Mouse (Mus musculus): ENCODE results near the gene Clpsl2. TPM values are rescaled to one million over a fixed set of nuclear protein-coding genes. Genes with fewer than 3 reads are reported as not detected.
A peak's percentile ranks its signal among the peaks of the same experiment; 100 is the strongest.

Clpsl2 gene
- polyA plus RNA-seq, 1 experiment: not detected

DNA sequence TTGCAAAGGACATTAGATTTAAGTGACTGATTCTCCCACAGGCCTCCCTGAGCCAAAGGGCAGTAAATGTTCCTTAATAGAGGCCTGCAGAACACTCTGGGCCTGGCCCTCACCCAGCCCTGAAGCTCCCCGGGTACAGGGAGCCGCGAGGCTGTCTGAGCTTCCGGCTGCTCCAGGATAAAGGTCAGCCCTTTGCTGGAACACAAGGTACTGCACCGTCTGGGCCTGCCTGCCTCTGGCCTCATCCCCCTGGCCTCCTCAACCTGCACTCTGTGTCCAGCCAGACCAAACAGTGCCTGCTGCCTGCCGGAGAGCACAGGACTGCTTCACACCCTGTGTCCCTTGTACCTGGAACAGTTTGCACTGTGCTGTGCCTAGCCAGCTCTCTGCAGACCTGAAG is 36.5 kb upstream of the Clpsl2 start:
- H3K4me1 ChIP-seq (ENCODE audit: control insufficient read depth, insufficient read depth, low read length): peaks cover 13% of the 10 kb centered on the region
- no peak for TF ChIP-seq POLR2A (IDR thresholded peaks at IDR 0.05; ENCODE audit: low read depth, low read length)
- TF ChIP-seq CTCF (IDR thresholded peaks at IDR 0.05; ENCODE audit: borderline replicate concordance, insufficient read depth, low read length): no peak
- H3K4me3 ChIP-seq (ENCODE audit: insufficient read depth, low read length): no peak overlapping the region
- no peak overlapping the region for H3K27ac ChIP-seq (ENCODE audit: insufficient read depth, low read length)

DNA sequence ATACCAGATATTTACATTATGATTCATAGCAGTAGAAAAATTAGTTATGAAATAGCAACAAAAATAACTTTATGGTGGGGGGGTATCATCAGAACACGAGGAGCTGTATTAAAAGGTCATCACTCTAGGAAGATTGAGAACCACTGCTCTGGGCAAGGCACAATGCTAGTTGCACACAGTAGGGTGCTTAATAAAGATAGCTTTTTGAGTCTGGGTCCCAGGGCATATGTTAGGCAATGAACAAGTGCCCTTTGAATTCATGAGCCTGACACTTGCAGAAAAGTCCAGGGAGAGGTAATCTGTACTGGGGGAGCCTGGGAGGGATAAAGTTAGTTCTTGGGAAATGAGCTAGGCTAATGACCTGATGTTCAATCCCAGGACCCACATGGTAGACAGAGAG is 35.9 kb upstream of the Clpsl2 start:
- no peak overlapping the region for H3K27ac ChIP-seq (ENCODE audit: insufficient read depth, low read length)
- TF ChIP-seq POLR2A (IDR thresholded peaks at IDR 0.05; ENCODE audit: low read depth, low read length): no peak
- no peak for TF ChIP-seq CTCF (IDR thresholded peaks at IDR 0.05; ENCODE audit: borderline replicate concordance, insufficient read depth, low read length)

DNA sequence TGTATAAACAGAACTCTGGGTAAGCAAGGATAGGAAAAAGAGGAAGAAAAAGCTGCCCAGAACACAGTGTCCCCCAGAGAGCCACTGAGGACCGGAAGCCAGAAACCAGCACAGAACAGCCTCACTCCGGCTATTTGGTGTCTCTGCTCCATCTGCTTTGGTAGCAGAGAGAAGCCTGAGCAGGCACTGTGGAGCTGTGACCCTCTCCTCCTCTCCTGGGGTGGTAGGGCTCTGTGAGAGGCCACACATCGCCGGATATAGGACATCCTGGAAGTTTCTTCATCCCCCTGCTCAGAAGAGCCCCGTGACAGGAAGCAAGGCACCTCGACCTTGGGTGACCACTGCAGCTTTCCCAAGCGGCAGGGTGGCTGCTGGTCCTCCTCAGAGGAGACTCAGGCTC is 35.4 kb upstream of the Clpsl2 start:
- no peak overlapping the region for H3K4me3 ChIP-seq (ENCODE audit: insufficient read depth, low read length)
- peaks cover 13% of the 10 kb centered on the region for H3K4me1 ChIP-seq (ENCODE audit: control insufficient read depth, insufficient read depth, low read length)
- no peak overlapping the region for H3K27ac ChIP-seq (ENCODE audit: insufficient read depth, low read length)
- TF ChIP-seq CTCF (IDR thresholded peaks at IDR 0.05; ENCODE audit: borderline replicate concordance, insufficient read depth, low read length) (no peak), POLR2A (IDR thresholded peaks at IDR 0.05; ENCODE audit: low read depth, low read length) (no peak)

More for the DNA sequence above, 35.9 kb upstream of the Clpsl2 start:
- Histone ChIP-seq H3K4me1 (ENCODE audit: control insufficient read depth, insufficient read depth, low read length) (peaks cover 13% of the 10 kb centered on the region), H3K4me3 (ENCODE audit: insufficient read depth, low read length) (no peak overlapping the region)

DNA sequence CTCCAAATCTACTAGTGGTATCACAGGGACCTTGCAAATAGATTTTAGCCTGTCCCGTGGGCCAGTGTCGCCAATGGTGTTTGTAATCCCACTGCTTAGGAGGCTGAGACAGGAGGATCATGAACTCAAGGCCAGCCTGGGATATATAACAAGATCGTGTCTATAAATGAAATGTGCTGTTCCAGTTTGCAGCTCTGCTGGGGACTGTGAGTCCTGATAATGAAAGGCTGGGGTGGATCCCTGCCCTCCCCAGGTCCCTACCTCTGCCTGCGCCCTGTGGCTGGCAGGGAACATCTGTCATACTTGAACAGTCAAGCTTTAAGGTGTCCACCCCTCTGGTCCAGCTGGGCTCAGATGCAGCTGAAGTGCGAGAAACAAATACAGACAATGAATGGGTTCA is 34.7 kb upstream of the Clpsl2 start:
- Histone ChIP-seq H3K4me3 (ENCODE audit: insufficient read depth, low read length) (no peak overlapping the region), H3K4me1 (ENCODE audit: control insufficient read depth, insufficient read depth, low read length) (peaks cover 13% of the 10 kb centered on the region), H3K27ac (ENCODE audit: insufficient read depth, low read length) (no peak overlapping the region)
- TF ChIP-seq CTCF (IDR thresholded peaks at IDR 0.05; ENCODE audit: borderline replicate concordance, insufficient read depth, low read length) (no peak), POLR2A (IDR thresholded peaks at IDR 0.05; ENCODE audit: low read depth, low read length) (no peak)

DNA sequence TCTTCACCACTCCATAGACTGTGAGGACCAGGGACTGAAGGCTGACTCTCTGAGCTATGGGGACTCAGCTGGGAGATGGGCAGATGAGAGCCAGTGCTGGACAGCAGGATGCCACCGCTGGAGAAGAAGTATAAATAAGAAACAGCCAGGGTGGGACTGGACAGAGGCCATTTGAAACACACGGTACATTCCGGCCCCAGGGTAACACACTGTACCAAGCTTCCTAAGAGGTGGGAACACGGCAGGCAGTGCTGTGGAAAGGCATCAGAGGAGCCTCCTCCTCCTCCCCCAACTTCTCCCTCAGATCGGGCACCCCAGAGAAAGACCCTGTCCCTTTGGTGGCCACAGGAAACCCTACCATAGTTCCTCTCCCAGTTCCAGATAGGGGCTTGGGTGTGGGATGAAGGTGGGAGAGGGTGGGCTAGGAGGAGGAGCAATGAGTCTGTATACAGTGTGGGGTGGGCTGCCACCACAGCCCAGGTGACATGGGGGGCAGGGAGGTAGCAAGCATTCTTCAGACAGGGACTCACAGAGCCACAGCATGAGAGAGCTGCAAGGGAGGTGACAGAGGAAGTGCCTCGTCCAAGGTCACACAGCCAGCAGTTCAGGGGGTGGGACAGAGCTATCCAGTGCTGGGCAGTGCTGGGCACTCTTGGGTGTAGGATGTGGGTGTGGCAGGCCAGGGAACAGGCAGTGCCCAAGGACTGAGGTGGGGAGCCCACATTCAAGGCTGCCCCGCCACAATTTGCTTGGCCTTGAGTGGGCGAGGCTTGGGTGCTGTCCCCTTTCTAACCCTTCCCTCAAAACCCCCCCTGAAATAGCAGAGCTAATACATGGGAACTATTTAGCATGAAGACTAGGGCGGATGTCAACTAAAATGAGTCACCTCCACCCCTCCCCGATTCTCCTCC is 33.5 kb upstream of the Clpsl2 start:
- TF ChIP-seq POLR2A (IDR thresholded peaks at IDR 0.05; ENCODE audit: low read depth, low read length): no peak
- no peak for TF ChIP-seq CTCF (IDR thresholded peaks at IDR 0.05; ENCODE audit: borderline replicate concordance, insufficient read depth, low read length)
- H3K4me3 ChIP-seq (ENCODE audit: insufficient read depth, low read length): no peak overlapping the region
- no peak overlapping the region for H3K27ac ChIP-seq (ENCODE audit: insufficient read depth, low read length)
- peaks cover 13% of the 10 kb centered on the region for H3K4me1 ChIP-seq (ENCODE audit: control insufficient read depth, insufficient read depth, low read length)

DNA sequence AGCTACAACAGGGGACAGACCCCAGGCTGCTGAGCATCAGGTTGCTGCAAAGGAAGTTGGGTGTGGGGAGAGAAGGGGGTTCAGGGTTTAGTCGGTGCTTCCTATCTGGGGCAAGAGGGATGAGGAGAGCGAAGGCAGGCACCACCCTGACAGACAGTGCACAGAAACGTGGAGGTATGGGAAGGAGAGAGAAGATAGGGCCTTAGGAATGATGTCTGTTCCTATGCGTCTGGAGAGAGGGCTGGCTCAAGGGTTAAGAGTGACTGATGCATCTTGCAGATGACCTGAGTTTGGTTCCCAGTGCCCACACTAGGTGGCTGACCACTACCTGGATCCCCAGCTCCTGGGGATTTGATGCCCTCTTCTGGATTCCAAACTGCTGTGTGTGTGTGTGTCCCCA is 32.3 kb upstream of the Clpsl2 start:
- TF ChIP-seq POLR2A (IDR thresholded peaks at IDR 0.05; ENCODE audit: low read depth, low read length): no peak
- no peak for TF ChIP-seq CTCF (IDR thresholded peaks at IDR 0.05; ENCODE audit: borderline replicate concordance, insufficient read depth, low read length)
- Histone ChIP-seq H3K4me1 (ENCODE audit: control insufficient read depth, insufficient read depth, low read length) (peaks cover 11% of the 10 kb centered on the region), H3K27ac (ENCODE audit: insufficient read depth, low read length) (no peak overlapping the region), H3K4me3 (ENCODE audit: insufficient read depth, low read length) (no peak overlapping the region)

DNA sequence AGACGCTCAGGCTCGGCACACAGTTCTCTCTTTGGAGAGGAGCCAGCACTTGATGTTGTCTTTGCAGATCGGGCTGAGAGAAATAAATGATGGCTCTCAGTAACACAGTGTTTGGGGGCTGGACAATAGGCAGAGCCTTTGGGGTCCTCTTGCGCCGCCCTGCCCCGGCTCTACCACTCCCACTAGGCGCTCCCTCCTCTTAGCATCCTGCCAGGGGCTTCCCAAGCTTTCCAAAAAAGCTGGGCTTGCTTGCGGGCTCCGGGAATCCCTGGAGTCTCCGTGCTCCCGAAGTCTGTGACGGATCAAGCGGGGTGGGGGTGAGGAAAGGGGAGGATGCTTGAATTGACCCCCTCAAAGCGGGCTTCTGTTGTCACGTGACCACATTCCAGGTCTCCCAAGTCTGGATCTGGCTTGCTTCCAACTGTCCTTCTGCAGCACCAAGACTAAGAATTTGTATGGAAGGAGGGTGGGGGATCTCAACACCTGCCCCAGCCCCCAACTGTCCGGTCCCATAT is 31.7 kb upstream of the Clpsl2 start, which contains the start of gene Fkbp5:
TSS of gene Fkbp5 (minus strand) at position 87 of the 515 bp plus-strand sequence.
- Histone ChIP-seq H3K27ac (ENCODE audit: insufficient read depth, low read length) (no peak within 1 kb of the TSS), H3K4me3 (ENCODE audit: insufficient read depth, low read length) (peak within 1 kb of the TSS; percentile 20), H3K4me1 (ENCODE audit: control insufficient read depth, insufficient read depth, low read length) (peaks cover 11% of the 10 kb centered on the region)
- no peak for TF ChIP-seq CTCF (IDR thresholded peaks at IDR 0.05; ENCODE audit: borderline replicate concordance, insufficient read depth, low read length)
- TF ChIP-seq POLR2A (IDR thresholded peaks at IDR 0.05; ENCODE audit: low read depth, low read length): no peak

DNA sequence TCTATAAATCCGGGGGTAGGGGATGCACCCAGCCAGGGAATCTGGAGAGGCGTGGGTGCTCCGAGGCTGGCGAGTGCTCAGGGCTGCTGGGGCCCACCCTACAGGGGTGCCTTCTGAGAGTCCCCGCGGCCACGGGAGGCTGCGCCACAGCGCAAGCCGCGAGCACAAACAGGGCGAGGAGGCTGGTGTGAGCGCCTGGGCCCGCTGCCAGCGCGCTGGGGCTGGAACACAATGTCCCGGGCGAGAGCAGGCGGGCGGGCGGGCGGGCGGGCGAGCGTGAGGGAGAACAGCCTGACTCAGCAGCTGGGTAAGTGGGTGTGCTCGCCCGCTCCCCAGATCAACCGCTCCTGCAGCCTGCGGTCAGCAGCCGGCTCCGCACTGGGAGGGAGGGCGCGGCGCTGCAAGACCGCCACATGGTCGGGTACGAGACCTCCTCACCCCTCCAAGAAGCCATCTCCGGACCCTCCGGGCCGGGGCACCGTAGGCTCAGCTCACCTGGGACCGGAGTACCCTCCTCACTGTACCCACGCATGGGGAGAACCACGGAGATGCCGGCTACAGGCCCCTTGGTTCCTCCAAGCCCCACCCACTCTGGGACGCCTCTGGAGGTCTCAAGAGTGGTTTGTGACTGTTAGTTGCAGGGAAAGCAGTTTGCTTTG is 31.1 kb upstream of the Clpsl2 start:
- TF ChIP-seq CTCF (IDR thresholded peaks at IDR 0.05; ENCODE audit: borderline replicate concordance, insufficient read depth, low read length): no peak
- no peak for TF ChIP-seq POLR2A (IDR thresholded peaks at IDR 0.05; ENCODE audit: low read depth, low read length)
- peaks cover 7% of the 10 kb centered on the region; the same call in 1 of the 2 replicates for H3K4me1 ChIP-seq (ENCODE audit: control insufficient read depth, insufficient read depth, low read length)
- H3K27ac ChIP-seq (ENCODE audit: insufficient read depth, low read length): no peak overlapping the region
- peak overlapping the region; percentile 20 for H3K4me3 ChIP-seq (ENCODE audit: insufficient read depth, low read length)

DNA sequence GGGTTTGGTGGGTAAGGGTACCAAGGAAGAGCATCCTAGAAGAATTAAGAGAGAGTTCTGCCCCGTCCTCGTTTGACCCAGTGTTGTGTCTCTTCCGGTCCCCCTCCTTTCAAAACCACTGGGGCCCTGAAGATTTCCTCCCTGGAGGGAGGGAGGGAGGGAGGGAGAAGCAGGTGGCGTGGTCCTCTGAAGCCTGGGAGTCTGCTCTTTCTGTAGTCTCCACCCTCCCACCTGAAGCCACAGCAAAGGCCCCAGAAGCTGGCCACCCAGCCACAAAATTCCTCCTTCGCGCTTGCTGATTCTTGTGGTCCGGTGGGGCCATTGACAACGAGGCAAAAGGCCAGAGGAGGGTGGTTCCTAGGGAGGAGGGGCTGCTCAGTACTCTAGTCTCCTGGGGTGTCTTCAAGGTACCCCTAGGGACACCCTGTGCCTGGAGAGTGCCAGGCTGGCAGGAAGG is 30.6 kb upstream of the Clpsl2 start:
- no peak overlapping the region for H3K27ac ChIP-seq (ENCODE audit: insufficient read depth, low read length)
- TF ChIP-seq CTCF (IDR thresholded peaks at IDR 0.05; ENCODE audit: borderline replicate concordance, insufficient read depth, low read length) (no peak), POLR2A (IDR thresholded peaks at IDR 0.05; ENCODE audit: low read depth, low read length) (no peak)
- H3K4me3 ChIP-seq (ENCODE audit: insufficient read depth, low read length): peak overlapping the region; percentile 19; the same call in 1 of the 2 replicates
- H3K4me1 ChIP-seq (ENCODE audit: control insufficient read depth, insufficient read depth, low read length): peaks cover 7% of the 10 kb centered on the region; the same call in 1 of the 2 replicates
